Mouse (Mus musculus): ENCODE results near the gene C130050O18Rik. TPM values are rescaled to one million over a fixed set of nuclear protein-coding genes. Genes with fewer than 3 reads are reported as not detected.

Gene C130050O18Rik
- polyA plus RNA-seq, 1 experiment from 2014 or later: 1.9 TPM

GRCm38 (mm10) chr5:139399991-139400390 is 5.1 kb upstream of the C130050O18Rik start:
- H3K27ac ChIP-seq (ENCODE audit: low read depth): no peak overlapping the region
- peaks cover 3% of the 10 kb centered on the region; the same call in 1 of the 2 replicates for H3K36me3 ChIP-seq (replicated peaks; ENCODE audit: insufficient read depth, low read length)
- H3K4me2 ChIP-seq (ENCODE audit: low read depth, low read length): no peak overlapping the region
- peaks cover 23% of the 10 kb centered on the region for H3K4me1 ChIP-seq (ENCODE audit: insufficient read depth)
- no peaks in the 10 kb centered on the region for H3K27me3 ChIP-seq (ENCODE audit: insufficient read depth, low read length)
- no peak overlapping the region for H3K9ac ChIP-seq (replicated peaks)
- no peak for ATAC-seq
- 85% methylated on average over 14 of the region's 14 CpGs for WGBS (ENCODE audit: insufficient replicate concordance)
- no peaks in the 10 kb centered on the region for H3K9me3 ChIP-seq (ENCODE audit: low read length)
- no peak for TF ChIP-seq EP300 (IDR thresholded peaks at IDR 0.05; ENCODE audit: low read depth)
- no peak for TF ChIP-seq CTCF (IDR thresholded peaks at IDR 0.05; ENCODE audit: low read depth)
- no peak for DNase-seq
- H3K4me3 ChIP-seq (ENCODE audit: low read depth, low read length): no peak overlapping the region

DNA sequence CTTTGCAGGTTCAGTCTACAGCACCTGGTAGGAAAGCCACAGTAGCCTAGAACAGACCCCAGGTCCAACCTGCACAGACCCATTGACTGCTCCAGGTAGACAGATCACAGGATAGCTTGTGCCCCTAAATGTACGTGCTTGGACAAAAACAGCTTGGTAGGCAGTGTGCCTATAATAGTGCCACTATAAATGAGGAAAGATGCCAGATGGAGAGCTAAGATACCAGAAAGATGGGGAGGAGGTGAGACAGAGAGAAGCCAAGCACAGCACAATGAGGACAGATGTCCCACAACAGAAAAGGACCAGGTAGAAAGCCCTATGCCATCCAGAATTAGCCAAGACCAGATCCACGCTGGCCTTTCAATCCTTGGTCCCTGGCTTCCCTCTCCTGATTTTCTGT is 3.0 kb upstream of the C130050O18Rik start:
- WGBS (ENCODE audit: insufficient replicate concordance): 80% methylated on average over 2 of the region's 2 CpGs
- no peak overlapping the region for H3K4me2 ChIP-seq (ENCODE audit: low read depth, low read length)
- H3K9me3 ChIP-seq (ENCODE audit: low read length): no peaks in the 10 kb centered on the region
- peaks cover 26% of the 10 kb centered on the region for H3K4me1 ChIP-seq (ENCODE audit: insufficient read depth)
- no peaks in the 10 kb centered on the region for H3K27me3 ChIP-seq (ENCODE audit: insufficient read depth, low read length)
- TF ChIP-seq EP300 (IDR thresholded peaks at IDR 0.05; ENCODE audit: low read depth) (no peak), CTCF (IDR thresholded peaks at IDR 0.05; ENCODE audit: low read depth) (no peak)
- no peak overlapping the region for H3K9ac ChIP-seq (replicated peaks)
- DNase-seq: no peak
- H3K36me3 ChIP-seq (replicated peaks; ENCODE audit: insufficient read depth, low read length): no peaks in the 10 kb centered on the region
- no peak overlapping the region for H3K27ac ChIP-seq (ENCODE audit: low read depth)
- ATAC-seq: no peak
- no peak overlapping the region for H3K4me3 ChIP-seq (ENCODE audit: low read depth, low read length)

DNA sequence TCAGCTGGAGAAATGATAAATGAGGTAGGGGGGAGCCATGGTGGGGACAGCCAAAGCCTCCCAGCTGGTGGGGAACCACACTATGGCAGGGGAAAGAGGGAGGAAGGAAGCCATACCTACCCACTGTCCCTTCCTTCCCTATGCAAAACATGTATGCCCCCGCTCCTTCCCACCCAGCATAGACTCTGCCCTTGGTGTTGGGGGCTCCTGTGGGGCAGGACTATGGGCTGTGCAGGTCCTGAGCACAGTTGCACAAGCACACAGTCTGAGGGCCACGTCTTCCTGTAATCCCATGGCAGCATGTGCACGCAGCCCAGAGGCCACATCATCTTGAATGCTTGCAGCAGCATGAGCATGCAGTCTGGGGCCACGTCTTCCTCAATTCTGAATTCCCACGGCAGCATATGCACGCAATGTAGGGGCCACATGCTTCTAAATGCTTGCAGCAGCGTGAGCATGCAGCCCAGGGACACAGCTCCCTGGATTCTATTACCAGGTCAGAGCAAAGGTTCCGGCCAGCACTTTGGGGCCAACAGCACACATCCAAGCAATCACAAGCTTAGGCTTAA is 1.3 kb upstream of the C130050O18Rik start:
- 54% methylated on average over 8 of the region's 8 CpGs for WGBS (ENCODE audit: insufficient replicate concordance)
- H3K9ac ChIP-seq (replicated peaks): no peak overlapping the region
- H3K4me3 ChIP-seq (ENCODE audit: low read depth, low read length): no peak overlapping the region

GRCm38 (mm10) chr5:139405478-139405877 is 398 bp downstream of the C130050O18Rik start:
- H3K4me2 ChIP-seq (ENCODE audit: low read depth, low read length): peak overlapping the region; percentile 52
- no peaks in the 10 kb centered on the region for H3K9me3 ChIP-seq (ENCODE audit: low read length)
- ATAC-seq: peak; percentile 19; the same call in 1 of the 2 replicates
- no peak for DNase-seq
- peak overlapping the region; percentile 91 for H3K27ac ChIP-seq (ENCODE audit: low read depth)
- TF ChIP-seq EP300 (IDR thresholded peaks at IDR 0.05; ENCODE audit: low read depth): no peak
- TF ChIP-seq CTCF (IDR thresholded peaks at IDR 0.05; ENCODE audit: low read depth): no peak
- 39% methylated on average over 7 of the region's 7 CpGs for WGBS (ENCODE audit: insufficient replicate concordance)
- peak overlapping the region; percentile 29; the same call in 1 of the 2 replicates for H3K4me3 ChIP-seq (ENCODE audit: low read depth, low read length)
- peaks cover 25% of the 10 kb centered on the region for H3K4me1 ChIP-seq (ENCODE audit: insufficient read depth)
- H3K9ac ChIP-seq (replicated peaks): peak overlapping the region; percentile 51; the same call in 1 of the 2 replicates
- no peaks in the 10 kb centered on the region for H3K27me3 ChIP-seq (ENCODE audit: insufficient read depth, low read length)
- no peaks in the 10 kb centered on the region for H3K36me3 ChIP-seq (replicated peaks; ENCODE audit: insufficient read depth, low read length)

More for the DNA sequence above, 1.3 kb upstream of the C130050O18Rik start:
- DNase-seq: peak; percentile 47
- peak overlapping the region; percentile 91 for H3K27ac ChIP-seq (ENCODE audit: low read depth)
- H3K36me3 ChIP-seq (replicated peaks; ENCODE audit: insufficient read depth, low read length): no peaks in the 10 kb centered on the region
- peaks cover 20% of the 10 kb centered on the region for H3K4me1 ChIP-seq (ENCODE audit: insufficient read depth)
- ATAC-seq: peak; percentile 6; the same call in 1 of the 2 replicates
- no peaks in the 10 kb centered on the region for H3K9me3 ChIP-seq (ENCODE audit: low read length)
- H3K27me3 ChIP-seq (ENCODE audit: insufficient read depth, low read length): no peaks in the 10 kb centered on the region
- H3K4me2 ChIP-seq (ENCODE audit: low read depth, low read length): peak overlapping the region; percentile 52; the same call in 1 of the 2 replicates
- no peak for TF ChIP-seq CTCF (IDR thresholded peaks at IDR 0.05; ENCODE audit: low read depth)
- TF ChIP-seq EP300 (IDR thresholded peaks at IDR 0.05; ENCODE audit: low read depth): no peak

DNA sequence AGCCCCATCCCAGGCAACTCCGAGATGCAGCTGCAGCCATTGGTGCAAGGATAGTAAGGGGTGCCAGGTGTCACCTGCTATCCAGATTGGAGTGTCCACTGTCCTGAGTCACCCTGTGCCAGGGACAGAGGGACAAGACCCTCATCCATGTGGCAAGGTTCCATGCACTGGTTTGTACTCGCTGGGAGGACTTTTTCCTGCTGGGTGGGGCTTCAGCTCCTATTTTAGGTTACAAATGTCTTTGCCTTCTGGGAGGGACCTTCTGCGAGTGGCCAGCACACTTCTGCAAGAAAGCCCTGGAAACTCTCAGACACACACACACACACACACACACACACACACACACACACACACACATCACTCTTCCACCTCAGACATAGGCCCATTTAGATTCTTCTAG is 873 bp downstream of the C130050O18Rik start:
- no peak for TF ChIP-seq CTCF (IDR thresholded peaks at IDR 0.05; ENCODE audit: low read depth)
- TF ChIP-seq EP300 (IDR thresholded peaks at IDR 0.05; ENCODE audit: low read depth): no peak
- no peaks in the 10 kb centered on the region for H3K36me3 ChIP-seq (replicated peaks; ENCODE audit: insufficient read depth, low read length)
- no peaks in the 10 kb centered on the region for H3K9me3 ChIP-seq (ENCODE audit: low read length)
- H3K4me2 ChIP-seq (ENCODE audit: low read depth, low read length): peak overlapping the region; percentile 53
- DNase-seq (no peak), ATAC-seq (no peak)
- H3K27me3 ChIP-seq (ENCODE audit: insufficient read depth, low read length): no peaks in the 10 kb centered on the region
- peak overlapping the region; percentile 51; the same call in 1 of the 2 replicates for H3K9ac ChIP-seq (replicated peaks)
- H3K27ac ChIP-seq (ENCODE audit: low read depth): peak overlapping the region; percentile 91
- peak overlapping the region; percentile 29; the same call in 1 of the 2 replicates for H3K4me3 ChIP-seq (ENCODE audit: low read depth, low read length)
- 50% methylated on average over 3 of the region's 3 CpGs for WGBS (ENCODE audit: insufficient replicate concordance)
- H3K4me1 ChIP-seq (ENCODE audit: insufficient read depth): peaks cover 25% of the 10 kb centered on the region

DNA sequence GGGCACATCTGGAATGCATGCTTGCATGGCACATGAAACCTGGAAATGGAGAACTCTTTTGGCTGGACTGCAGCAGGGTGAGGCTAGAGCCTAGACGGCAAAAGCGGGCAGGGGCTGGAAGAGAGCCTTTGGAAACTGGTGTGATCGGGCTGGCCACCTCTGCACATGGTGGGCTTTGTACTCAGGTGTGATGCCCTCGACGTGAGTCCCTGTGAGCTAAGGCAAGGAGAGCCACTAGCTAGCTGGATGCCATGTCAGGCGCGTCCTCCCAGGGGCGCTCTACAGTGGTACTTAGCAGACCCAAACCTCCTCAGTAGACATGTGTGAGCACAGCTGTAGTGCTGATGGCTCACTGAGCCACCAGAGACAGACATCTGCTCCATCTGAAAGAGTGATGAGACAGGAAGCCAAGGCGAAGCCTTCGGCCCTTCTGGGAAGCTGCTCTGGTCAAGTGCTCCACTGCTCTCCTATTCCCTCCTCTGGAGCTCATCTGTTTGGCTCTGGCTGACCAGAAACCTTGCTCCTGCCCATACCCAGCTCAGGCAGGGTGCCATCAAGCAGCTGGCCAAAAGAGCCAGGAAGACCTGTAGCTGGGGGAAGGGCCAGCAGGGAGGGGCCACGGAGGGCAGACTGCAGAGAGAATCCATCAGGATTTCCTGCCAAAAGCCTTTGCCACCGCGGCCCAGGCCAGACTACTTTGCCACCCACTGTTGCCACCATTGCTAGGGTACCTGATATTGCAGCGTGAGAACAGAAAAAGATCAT is 2.2 kb downstream of the C130050O18Rik start:
- 58% methylated on average over 14 of the region's 14 CpGs for WGBS (ENCODE audit: insufficient replicate concordance)
- TF ChIP-seq EP300 (IDR thresholded peaks at IDR 0.05; ENCODE audit: low read depth) (no peak), CTCF (IDR thresholded peaks at IDR 0.05; ENCODE audit: low read depth) (peak; percentile 16; the same call in 1 of the 2 replicates)
- Histone ChIP-seq H3K4me2 (ENCODE audit: low read depth, low read length) (peak overlapping the region; percentile 60), H3K27me3 (ENCODE audit: insufficient read depth, low read length) (no peaks in the 10 kb centered on the region), H3K27ac (ENCODE audit: low read depth) (peak overlapping the region; percentile 82), H3K4me1 (ENCODE audit: insufficient read depth) (peaks cover 25% of the 10 kb centered on the region), H3K36me3 (replicated peaks; ENCODE audit: insufficient read depth, low read length) (no peaks in the 10 kb centered on the region), H3K4me3 (ENCODE audit: low read depth, low read length) (peak overlapping the region; percentile 29), H3K9me3 (ENCODE audit: low read length) (no peaks in the 10 kb centered on the region), H3K9ac (replicated peaks) (no peak overlapping the region; the same call in 1 of the 2 replicates)
- DNase-seq: no peak
- no peak for ATAC-seq

All from liver, postnatal 0 days (tissue).